Mouse (Mus musculus): Measurements from ENCODE around the gene Dnajc8.
"Not testable (repeated sequence)": the region's sequence is repeated elsewhere in the genome, so short reads cannot be mapped to it uniquely, and the experiment has no call there.

The Dnajc8 gene

DNA sequence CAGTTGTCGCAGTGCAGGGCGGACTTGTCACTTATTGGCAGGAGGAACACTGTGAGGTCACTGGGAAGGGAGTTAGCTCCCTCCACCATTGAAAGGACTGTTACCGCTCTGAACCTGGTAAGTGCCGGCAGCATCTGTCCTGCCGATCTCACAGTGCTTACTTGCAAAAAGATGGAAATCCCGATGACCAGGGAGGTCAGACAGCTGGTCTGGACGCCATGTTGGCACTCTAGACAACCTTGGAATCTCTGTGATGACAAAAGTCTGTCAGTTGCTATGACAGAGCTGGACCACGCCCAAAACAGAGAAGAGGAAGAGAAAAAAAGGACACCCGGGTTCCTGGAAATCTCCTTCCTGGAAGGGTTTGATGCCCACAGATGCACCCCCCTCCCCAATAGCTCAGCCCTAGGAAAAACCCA, 32.0 kb downstream of the Dnajc8 start:
- DNase-seq (ENCODE audit: low spot score) = no peak

- no peak for DNase-seq (ENCODE audit: low spot score)
Measured at GRCm38 (mm10) chr4:132569115-132569514, 33.8 kb downstream of the Dnajc8 start.

GRCm38 (mm10) chr4:132571190-132571589, 35.8 kb downstream of the Dnajc8 start:
- DNase-seq (ENCODE audit: low spot score) = no peak

DNA sequence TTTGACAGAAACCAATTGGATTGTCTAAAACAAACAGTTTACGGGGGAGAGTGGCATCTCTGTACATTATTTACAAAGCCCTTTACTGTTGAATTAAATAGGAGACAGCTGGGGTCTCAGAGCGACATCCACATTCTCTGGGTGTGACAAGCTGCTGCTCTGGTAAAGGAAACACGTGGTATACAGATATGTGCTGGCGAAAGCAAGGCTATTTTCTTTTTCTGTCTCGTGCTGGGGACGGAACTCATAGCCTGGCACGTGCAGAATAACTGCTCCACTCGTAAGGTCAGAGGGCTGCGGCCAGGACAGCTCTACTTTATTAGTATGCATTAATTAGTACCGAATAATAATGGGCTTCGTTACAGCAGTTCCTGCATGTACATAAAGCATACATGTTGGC, 38.0 kb downstream of the Dnajc8 start:
- DNase-seq (ENCODE audit: low spot score) = no peak

DNA sequence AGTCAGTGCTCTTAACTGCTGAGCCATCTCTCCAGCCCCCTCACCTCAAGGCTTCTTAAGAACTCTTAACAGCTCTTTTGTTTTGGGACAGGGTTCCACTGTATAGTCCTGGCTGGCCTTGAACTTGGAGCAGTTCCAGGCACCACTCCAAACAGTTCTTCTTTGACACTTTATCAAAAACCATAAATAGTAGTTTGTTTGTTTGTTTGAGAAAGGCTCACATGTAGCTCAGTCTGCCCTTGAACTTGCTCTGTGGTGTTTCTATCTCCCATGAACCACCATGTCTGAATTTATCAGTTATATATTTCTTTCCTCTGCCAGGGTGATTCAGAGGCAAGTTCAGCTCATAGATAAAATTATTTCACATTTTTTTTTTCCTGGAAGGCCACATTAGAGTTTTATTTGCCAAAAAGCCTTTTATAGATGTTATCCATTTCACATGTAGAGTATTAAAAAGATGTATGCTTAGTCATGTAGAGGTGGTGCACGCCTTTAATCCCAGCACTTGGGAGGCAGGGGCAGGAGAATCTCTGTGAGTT, 39.5 kb downstream of the Dnajc8 start:
- DNase-seq (ENCODE audit: low spot score) = no peak

- no peak for DNase-seq (ENCODE audit: low spot score)
Measured at GRCm38 (mm10) chr4:132583781-132584180, 48.4 kb downstream of the Dnajc8 start.

- no peak for DNase-seq (ENCODE audit: low spot score)
Measured at GRCm38 (mm10) chr4:132584975-132585374, 49.6 kb downstream of the Dnajc8 start.

GRCm38 (mm10) chr4:132586282-132586681, 50.9 kb downstream of the Dnajc8 start:
- no peak for DNase-seq (ENCODE audit: low spot score)

GRCm38 (mm10) chr4:132588512-132588911, 53.2 kb downstream of the Dnajc8 start:
- no peak for DNase-seq (ENCODE audit: low spot score)

DNA sequence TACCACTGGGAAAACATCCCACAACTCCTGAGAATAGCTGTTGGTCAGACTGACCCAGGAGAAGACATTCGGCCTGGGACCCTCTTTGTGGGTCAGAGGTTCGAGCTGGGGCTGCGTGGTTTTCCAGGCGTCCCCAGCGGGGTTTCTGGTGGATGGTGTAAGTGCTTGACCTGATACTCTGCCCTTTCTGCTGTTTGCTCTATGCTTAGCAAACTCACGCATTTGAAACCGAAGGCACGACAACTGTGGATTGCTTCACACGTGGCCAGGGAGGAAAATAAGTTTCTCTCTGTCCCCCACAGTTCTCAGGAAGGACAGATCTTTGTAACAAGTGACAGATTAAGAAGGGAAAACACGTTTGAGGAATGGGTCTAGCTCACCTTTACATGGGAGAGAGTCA, 55.3 kb downstream of the Dnajc8 start:
- no peak for DNase-seq (ENCODE audit: low spot score)

GRCm38 (mm10) chr4:132592958-132593357, 57.6 kb downstream of the Dnajc8 start:
- DNase-seq (ENCODE audit: low spot score) = no peak

DNA sequence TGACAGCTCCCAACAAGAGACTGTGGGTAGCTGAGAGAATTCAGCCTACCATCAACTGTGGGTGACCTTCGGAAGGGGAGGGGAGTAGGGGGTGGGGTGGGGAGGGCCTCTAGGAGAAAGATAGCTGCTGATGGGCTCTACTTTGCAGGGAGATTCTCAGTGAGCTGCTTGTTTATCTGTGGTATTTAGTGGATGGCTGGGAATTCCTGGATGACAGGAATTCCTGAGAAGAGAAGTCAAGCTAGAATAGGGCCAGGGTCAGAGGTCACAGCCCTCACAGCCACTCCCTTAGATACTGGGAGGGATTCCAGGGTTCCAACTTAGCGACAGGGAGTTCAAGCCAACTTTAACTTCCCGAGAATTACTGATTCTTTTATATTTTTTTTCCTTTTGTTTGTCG, 58.8 kb downstream of the Dnajc8 start:
- no peak for DNase-seq (ENCODE audit: low spot score)

- DNase-seq (ENCODE audit: low spot score) = no peak
Measured at GRCm38 (mm10) chr4:132598861-132599260, 63.5 kb downstream of the Dnajc8 start.

DNA sequence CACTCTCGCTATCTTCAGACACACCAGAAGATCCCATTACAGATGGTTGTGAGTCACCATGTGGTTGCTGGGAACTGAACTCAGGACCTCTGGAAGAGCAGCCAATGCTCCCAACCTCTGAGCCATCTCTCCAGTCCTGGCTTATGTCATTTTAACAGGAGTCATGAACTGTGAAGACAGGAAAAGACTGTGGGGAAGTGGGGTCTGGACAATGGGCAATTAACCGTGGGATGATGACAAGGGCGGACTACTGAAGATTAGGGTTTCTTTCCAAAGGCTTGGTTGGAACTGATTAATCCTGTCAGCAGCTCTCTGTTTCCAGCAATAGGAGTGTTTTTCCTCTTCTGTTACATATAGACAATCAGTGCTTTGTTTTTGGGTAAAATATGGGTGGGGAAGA, 64.4 kb downstream of the Dnajc8 start:
- DNase-seq (ENCODE audit: low spot score) = peak; percentile 19

DNA sequence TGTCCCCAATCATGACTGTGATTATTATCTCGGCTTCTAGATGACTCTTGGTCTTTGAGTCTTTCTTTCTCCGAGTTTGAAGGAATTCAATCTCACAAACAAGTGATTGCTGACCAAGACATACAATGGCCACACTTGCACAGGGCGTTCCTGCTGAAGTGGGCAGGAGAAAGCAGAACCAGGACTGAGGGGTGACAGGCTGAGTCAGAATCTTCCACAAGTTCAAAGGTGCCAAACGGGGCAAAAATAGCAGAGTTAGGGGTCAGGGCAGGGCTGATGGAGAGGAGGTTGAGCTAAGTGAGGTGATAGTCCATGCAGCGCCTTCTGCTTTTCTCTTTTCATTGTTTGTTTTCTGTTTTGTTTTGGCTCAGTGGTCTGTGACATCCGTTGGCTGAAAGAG, 65.1 kb downstream of the Dnajc8 start:
- no peak for DNase-seq (ENCODE audit: low spot score)

GRCm38 (mm10) chr4:132601242-132601641, 65.9 kb downstream of the Dnajc8 start:
- not testable (repeated sequence) for DNase-seq (ENCODE audit: low spot score)
